Mouse (Mus musculus) layer of hippocampus, postnatal 10 days (tissue): Measurements from ENCODE around the gene Cfap54. TPM values are rescaled to one million over a fixed set of nuclear protein-coding genes. Genes with fewer than 3 reads are reported as not detected.

ENCODE experiments used
- DNase-seq, 2 experiments: peaks; one replicate each; pipeline ENCODE4 v3.0.0; 2021; ENCODE audit warnings: low spot score in 2 of 2
- total RNA-seq, 2 experiments: library from RNA; stranded (reverse); gene quantifications; 2 replicates each; pipeline ENCODE4 v1.2.3; 2021

Cfap54 gene
- total RNA-seq, 2 experiments from 2014 or later, result 11.0 to 14.2 TPM

DNA sequence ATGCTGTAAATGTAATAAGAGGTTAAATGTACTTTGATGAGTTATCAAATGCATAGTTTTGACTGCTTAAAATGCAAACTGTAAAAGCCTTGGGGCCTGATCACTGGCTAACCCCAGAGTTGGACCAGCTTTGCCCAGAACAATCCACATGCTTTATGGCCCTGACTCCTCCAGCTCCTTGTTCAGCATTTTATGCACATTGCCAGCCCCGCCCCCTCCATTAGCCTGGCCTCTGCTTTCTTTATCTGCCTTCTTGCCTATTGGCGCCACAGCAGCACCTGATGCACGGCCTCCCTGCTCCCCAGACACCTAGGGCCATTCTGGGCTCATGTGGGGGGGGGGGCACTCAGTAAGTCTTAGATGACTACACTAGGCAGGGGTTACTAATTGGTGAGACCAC lies 17.8 kb downstream of the Cfap54 start:
- DNase-seq, result no peak

DNA sequence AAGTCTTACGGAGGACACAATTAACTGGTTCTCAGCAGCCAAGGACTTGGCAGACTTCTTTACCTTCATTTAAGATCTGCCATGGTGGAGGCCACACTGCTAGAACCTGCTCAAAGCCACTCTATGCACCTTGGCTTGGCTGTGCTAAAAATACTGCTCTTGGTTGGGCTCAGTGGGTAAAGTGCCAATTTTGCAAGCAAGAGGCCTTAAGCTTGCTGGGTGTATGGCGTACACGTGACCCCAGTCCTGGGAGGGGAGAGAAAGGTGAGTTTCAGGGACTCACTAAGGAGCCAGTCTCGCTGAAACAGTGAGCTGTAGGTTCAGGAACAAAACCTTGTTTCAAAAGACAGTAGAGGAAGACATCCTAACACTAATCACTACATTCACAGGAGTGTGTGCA lies 19.0 kb downstream of the Cfap54 start:
- DNase-seq, result no peak

DNA sequence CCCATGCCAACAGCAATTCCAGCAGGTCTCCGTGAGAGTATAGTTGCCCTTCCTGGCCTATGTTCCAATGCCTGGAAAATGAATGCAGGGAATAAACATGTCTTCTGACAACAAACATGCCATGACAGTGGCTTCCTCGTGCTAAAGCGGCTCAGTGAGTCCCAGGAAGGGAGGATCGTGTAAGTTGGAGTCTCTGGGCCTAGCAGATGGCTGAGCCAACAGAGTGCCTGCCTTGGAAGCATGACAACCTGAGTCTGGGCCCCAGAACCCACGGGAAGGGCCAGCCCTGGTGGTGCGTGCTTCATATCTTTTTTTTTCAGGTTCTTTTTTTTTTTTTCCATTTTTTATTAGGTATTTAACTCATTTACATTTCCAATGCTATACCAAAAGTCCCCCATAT lies 27.6 kb downstream of the Cfap54 start:
- DNase-seq, result no peak

DNA sequence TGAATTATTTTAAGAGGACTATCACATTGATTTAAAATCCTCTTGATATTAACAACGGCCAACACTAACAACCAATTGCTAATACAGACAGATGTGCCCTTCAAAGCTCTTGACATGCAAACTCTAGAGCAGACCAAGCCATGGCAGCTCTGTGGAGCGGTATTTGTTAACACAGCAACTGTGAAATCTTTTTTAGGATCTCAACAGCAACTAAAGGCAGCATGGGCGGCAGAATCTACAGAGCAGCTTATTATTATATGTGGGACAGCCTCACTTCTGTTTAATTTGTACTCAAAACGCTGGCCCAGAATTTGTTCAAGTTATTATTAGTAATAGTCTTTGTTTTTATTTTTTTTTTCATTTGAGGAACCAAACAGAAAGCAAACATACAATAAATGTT lies 28.1 kb downstream of the Cfap54 start:
- no peak for DNase-seq

DNA sequence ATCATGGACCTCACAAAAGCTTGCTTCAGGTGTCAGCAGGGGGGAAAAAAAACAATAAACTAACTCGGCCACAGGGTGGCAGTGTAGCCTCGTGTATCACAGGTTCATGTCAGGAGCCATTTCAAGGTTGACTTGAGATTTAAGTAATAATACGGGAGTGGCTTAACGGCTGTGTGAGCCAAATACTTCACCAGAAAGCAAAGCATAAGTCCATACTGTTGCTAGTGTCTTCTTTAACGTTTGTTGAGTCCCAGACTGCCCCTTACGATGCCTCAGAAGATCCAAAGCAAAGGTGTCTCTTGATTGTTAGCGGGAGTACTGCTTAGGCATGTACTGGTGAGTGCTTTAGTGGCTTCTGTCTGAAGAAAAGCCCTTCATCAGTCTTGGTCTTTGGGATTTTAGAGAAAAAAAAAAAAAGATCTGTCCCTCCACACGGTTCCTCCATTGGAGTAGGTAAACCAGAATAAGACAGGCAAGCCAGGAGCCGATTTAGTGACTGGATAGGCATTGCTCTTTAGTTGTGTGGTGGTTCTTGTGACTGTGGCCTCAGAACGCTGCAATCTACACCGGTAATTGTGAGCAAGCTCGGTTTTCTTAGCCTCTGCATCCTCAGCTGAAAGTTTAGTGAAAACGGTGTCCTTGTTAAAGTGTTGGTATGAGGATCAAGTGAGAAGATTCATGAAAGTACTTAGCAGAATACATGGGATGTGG lies 30.2 kb downstream of the Cfap54 start:
- peak; percentile 88 for DNase-seq

DNA sequence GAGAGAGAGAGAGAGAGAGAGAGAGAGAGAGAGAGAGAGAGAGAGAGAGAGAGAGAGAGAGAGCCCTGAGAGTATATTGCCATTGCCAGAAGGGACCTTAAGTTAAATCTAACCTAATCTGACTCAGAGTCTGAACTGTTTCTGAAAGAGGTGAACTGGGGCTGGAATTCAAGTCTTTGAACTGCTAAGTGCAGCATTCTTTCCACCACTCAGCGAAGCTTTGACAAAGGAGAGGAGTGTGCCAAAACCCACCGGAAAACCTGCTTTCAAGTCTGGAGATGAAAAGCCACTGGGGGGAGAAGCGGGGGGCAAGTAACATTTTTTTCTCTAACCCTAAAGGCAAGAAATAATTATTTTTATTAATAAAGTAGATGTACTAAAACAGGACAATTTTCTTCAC lies 30.8 kb downstream of the Cfap54 start:
- no peak for DNase-seq

DNA sequence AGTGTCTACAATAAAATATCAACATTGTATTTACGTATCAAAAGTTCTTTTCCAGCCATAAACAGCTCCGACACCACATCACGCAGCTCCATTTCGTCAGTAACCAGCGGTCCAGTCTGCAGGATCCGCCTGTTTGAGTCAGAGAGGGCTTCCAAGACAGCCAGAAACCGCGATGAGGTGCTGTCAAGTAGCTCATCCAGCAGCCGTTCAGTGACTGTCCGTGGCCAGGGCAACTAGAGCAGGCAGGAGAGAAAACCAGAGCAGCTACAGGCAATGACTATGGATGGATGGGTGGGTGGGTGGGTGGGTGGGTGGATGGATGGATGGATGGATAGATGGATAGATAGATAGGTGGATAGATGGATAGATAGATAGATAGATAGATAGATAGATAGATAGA lies 38.2 kb downstream of the Cfap54 start:
- no peak for DNase-seq

DNA sequence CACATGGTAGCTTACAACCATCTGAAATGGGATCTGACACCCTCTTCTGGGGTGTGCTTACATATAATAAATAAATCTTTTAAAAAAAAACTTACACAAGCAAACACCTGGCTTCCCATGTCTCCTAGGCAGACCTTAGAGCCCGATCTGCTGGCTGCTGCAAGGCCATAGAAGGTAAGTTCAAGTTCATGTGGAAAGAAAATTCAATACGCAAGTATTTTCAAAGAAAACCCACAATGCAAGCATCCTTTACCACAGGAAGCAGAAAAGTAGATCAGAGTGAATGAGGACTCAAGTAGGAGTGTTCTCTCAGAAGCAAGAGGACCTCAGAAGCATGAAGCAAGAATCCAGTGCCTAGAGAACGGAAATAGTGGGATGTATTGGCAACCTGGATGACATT lies 39.6 kb downstream of the Cfap54 start:
- no peak for DNase-seq

DNA sequence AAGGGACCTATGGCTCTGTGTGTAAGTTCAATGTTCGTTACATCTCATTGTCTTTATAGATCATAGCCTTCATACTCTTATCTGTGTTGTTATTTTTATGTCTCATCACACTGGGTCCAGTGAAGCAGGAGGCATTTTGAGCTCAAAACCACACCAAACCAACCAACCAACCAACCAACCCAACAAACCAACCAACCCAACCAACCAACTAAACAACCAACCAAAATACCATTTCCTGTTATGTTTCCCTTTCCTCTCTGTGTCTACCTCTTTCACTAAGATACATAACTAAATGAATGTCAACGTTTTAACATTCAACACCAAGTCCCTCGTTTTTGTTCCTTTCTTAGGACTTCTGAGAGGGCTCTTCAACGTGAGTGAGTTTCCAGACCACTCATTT lies 40.0 kb downstream of the Cfap54 start:
- DNase-seq, result no peak

DNA sequence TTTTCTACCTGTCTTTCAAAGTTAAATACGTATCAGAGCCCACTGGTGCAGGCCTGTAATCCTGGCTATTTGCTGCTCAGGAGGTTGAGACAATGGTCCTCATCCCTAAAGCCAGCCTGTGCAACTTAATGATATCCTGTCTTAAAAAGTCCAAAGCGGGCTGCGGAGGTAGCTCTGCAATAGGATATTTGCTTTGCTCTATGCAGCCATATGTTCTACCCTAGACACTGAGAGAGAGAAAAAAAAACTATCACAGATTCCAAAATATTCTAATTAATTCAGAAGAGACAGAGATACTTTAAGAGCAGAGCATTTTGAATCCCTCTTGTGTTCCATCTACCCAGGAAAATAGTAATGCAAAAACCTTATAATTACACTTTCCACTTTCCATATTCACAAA lies 44.9 kb downstream of the Cfap54 start:
- no peak for DNase-seq

DNA sequence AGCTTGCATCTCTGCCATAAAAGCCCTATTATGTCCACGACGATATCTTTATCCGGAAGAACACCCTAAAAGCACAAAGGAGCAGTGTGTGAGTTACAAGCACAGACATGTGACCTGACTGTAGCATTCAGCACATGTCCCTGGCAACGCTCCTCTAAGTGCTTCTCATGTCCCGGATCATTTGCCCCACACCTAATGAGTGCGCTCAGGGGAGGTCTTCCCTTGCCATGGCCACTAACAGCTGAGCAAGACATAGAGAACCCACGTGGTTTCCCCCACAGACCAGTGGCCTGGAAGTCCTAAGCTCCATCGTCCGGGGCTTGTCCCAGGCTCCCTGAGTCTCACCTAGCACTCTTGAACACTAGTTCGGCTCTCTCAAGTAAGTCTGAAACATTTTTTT lies 45.9 kb downstream of the Cfap54 start:
- DNase-seq, result no peak

DNA sequence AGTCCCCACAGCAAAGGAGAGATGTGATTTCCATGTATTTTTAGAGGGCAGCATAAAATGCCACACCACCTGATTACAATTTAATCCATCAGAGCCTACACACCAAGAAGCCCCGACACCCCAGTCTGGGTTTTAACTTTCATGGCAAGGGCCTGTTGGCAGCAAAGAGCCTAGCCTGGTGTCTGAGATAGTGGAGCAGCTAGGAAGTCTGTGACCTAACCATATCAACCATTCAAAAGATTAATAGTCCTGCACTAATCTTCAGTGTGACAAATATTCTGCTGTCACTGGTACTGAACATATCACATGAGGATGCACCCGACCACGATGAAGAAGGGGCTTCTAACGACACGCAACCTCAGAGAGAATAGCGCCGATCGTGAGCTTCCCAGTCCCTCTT lies 58.1 kb downstream of the Cfap54 start:
- no peak for DNase-seq

DNA sequence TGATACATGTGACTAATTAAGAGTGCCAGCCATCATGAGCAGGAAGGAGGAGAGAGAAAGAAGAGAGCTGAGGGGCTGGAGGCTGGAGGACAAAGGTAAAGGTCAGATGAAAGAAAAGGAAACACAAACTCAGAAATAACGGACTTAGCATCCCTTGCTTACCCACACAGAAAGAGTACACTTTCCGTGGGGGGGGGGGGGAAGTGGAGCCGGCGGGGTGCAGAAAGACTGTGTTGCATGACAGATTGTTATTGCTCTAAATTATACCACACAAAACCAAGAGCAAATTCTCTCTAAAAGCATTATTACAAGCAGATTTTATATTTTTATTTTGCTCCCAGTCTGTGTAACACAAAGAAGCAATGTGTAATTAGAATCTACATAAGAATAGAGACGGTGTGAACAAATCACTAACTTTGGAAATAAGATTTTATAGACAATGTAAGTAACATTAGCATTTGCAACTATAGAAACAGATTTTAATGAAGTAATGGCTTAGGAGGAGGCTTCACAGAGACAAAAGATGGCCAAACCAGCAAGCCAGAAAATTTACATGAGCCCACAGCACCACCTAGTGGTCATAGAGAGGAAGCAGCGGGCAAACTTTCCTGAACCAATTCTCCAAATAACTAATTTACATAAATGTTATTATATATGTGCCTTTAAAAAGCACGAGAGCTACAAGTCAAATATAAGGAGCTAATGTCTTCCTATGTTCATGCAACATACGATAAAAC lies 67.2 kb downstream of the Cfap54 start:
- DNase-seq, result peak; percentile 73 to 80

DNA sequence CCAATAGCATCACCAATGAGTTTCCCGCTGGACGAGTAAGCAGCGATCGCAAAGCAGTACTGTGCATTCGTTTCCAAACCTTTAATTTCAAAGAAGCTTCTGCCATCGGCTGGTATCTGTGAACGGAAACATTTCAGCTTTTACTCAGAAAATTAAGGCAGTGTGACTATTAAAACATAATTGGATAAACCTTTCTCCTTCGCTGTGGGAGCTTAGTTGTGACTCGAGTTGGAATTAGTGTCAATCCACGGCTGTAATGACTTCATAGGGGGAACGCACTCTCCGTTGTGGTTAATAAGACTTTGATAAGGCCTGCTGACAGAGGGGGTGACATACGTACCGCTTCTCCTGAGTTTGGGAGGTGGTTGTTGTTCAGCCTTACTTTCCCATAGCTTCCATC lies 70.3 kb downstream of the Cfap54 start:
- no peak for DNase-seq

DNA sequence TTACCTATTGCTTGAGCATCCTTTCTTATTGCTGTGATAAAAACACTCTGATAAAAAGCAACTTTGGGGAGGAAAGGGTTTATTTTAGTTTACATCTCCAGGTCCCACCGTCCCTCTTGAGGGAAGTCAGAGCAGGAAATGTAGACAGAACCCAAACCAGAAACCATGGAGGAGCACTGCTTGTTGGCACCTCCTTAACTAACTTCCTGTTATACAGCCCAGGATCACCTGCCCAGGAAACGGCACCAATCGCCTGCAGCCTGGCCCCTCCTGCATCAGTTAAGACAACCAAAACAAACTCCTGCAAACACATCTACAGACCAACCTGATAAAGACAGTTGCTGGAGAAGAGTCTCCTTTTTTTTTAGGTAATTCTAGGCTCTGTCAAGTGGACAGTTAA lies 74.4 kb downstream of the Cfap54 start:
- DNase-seq, result no peak

DNA sequence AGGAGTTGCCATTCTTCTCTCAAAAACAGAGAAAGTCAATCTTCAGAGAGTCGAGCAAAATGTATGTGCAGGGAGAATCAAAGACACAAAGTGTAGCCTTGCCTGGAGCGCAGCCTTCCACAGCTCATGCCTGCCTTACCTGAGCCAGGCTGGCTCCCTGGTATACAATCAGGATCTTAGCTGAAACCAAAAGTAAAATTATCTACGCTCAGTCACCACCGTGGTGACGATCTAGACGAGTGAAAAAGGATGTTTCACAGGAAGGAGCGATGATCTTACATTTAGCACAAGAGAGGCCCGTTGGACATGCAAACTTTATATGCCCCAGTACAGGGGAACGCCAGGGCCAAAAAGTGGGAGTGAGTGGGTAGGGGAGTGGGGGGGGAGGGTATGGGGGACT lies 75.0 kb downstream of the Cfap54 start:
- no peak for DNase-seq

DNA sequence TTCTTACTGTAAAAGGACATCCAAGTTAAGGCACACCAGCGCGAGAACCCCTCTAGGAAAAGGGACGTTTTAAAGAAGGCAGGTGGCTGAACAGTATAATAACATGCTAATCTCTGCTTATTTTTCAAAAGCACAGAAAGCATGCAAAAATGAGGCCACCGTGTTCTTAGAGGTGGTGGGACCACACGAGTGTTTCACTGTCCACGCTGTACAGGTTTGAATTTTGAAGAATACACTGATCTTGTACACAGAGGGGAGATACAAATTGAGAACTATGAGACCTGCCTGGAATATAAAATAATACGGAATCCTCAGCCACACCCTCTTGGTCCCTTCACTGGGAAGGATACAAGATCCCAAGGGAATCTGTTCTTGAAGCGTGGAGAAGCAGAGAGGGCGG lies 82.9 kb downstream of the Cfap54 start:
- DNase-seq, result no peak

DNA sequence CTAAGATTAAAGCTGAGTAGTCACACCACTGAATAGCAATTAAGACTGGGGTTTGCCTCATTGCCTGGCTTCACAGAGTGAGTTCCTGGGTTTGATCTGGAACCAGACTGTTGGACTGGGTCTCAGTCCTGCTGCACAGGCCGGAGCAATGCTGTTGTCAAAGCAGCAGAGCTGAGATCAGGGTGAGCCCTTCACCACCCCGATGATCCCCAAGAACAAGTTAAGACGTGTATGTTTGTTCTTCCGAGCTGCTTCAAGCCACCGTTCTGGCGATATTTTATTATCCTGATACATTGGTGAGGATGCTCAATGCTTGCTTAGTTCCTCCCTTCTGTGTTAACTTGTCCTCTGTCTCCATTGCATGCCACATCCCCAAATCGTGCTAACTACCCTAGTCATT lies 86.2 kb downstream of the Cfap54 start:
- no peak for DNase-seq

DNA sequence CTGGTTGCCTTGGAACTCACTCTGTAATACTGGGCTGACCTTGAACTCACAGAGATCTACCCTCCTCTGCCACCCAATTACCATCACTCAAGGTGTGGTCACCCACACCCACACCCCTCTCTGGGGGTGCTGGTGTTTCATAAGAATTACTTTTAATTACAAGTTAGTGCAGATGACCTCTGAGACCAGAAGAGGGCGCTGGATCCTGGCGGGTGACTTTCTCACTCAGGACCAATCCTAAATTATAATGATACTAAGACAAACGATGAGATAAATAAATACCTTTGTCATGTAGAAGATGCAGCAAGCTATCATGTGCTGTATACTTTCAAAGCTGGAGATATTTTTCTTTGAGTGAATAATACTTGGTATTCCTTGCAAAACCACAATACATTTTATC lies 87.1 kb downstream of the Cfap54 start:
- no peak for DNase-seq

DNA sequence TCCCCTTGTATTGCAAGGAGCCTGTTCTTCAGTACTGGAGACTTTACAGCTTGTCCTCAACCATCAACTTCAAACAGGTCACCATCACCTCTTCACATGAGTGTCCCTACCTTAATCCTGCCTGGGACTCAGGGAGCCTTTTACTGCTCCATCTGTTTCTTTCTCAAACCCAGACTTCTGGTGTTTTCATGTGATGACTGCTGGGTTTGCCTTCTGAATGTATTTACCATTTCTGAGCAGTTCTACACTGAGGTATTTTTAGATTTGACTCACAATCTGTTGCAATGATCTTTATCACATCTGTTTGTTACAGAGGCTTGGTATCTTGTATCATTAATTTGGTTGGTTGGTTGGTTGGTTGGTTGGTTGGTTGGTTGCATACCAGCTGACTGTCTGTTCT lies 88.9 kb downstream of the Cfap54 start:
- DNase-seq, result no peak

DNA sequence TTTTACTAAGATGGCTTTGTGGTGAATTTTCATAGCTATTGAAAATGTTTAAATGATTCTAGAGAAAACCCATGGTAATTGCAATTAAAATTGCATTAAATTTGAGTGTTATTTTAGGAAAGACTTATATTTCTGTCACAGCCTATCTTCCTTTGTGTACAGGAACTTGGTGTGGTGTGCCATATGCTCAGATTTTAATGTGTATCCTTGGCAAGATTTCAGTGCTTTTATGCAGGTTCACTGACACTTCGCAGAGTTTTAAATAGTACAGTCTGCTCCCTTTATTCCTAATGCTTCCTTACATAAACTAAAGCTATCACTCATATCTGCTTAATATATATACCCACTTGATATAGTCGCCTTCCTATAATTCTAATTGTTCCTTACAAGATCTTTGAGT lies 90.8 kb downstream of the Cfap54 start:
- DNase-seq, result no peak

DNA sequence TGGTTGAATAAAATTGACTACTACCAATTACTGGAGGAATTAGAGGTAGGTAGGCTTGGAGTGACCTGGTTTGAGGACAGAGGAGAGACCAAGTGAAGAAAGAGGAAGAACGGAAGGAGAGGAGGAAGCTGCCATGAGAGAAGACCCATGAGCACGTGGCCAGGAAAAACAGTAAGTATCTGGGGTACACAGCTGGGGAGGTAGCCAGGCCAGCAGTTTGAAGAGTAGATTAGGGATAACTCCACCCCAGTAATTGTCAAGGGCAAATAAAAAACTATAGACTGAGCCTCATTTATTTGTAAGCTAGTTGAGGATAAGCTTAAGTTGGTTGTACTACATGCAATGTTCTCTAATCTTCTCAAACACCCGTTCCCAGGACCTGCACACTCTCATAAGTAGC lies 116.3 kb downstream of the Cfap54 start:
- no peak for DNase-seq

DNA sequence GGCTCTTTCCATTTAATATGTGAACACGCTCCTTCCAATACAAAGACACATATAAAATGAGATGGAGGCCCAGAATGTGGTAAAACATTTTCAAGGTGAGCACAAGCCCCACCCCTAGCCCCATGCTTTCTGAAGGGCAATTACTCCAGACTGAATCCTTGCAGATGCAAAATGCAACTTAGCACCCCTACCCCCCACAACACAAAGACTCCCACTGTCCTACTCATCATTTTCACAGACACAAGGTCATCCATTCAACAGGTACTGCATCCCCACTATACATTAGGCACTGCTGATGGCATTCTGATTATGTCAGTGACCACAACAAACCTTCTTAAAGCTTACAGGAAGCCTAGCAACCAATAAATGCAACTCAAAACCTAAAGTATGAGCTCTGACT lies 131.4 kb downstream of the Cfap54 start:
- no peak for DNase-seq
